Mouse (Mus musculus) E14TG2a.4 (cell line): ENCODE measurements around the gene Tmem119.

ENCODE experiments used
- CTCF ChIP-seq: conservative IDR thresholded peaks from 2 replicates; pipeline ENCODE4 v1.5.1; 2014; ENCODE audit warnings: low read length
- NANOG ChIP-seq: IDR thresholded peaks from 2 replicates; pipeline ENCODE4 v1.6.1; 2014; ENCODE audit warnings: borderline replicate concordance, low read length, mixed read lengths
- POU5F1 ChIP-seq: IDR thresholded peaks from 2 replicates; pipeline ENCODE4 v1.6.1; 2014; ENCODE audit warnings: low read length, borderline replicate concordance

GRCm38 (mm10) chr5:113833316-113833947, 33.1 kb upstream of the Tmem119 start:
- TF ChIP-seq CTCF (no peak), NANOG (no peak), POU5F1 (no peak)
